Mouse (Mus musculus): ENCODE measurements around the gene Endou. TPM values are rescaled to one million over a fixed set of nuclear protein-coding genes. Genes with fewer than 3 reads are reported as not detected.

The Endou gene
- polyA plus RNA-seq, 1 experiment from 2014 or later: 0.15 TPM

DNA sequence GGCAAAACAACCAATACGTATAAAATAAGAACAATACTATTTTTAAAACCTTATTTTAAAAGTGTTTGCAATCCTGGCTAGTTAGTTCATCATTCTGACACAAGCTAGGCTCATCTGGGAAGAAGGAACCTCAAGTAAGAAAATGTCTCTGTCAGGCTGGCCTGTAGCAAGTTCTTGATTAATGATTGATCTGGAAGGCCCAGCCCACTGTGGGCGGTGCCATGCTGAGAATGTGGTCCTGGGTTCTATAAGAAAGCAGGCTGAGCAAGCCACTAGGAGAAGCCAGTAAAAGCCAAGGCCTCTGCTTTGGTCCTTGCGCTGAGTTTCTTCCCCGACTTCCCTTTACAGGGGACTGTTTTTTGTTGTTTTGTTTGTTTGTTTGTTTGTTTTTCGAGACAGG is 21.4 kb upstream of the Endou start:
- Histone ChIP-seq H3K9me3 (replicated peaks) (no peaks in the 10 kb centered on the region), H3K27me3 (replicated peaks) (no peaks in the 10 kb centered on the region), H3K36me3 (0 out of 2 replicates have a peak, but pooled peaks cover under 1% of the 10 kb centered on the region), H3K4me2 (no peak overlapping the region), H3K4me3 (replicated peaks) (no peak overlapping the region), H3K9ac (replicated peaks) (no peak overlapping the region), H3K27ac (replicated peaks) (no peak overlapping the region), H3K4me1 (peaks cover 20% of the 10 kb centered on the region)
- no peak for ATAC-seq (ENCODE audit: low FRiP score)
- WGBS: 96% methylated on average over 5 of the region's 5 CpGs

DNA sequence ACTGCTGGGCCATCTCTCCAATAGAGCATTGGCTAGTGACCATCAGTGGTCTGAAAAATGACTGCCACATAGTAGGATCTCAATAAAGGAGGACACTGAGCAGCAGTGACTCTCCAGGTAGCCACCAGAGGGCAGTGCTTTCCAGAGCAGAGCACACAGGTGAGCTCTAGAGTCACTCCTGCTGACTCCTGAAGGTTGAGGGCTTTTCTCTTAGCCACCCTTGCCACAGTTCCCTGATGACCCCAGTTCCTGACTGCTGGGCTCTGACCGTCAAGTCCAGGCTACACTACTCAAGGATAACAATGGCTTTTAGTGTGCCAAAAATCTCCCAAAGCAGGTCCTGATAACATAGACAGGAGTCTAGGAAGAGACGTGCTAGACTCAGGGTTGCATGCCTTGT is 20.5 kb upstream of the Endou start:
- ATAC-seq (ENCODE audit: low FRiP score): no peak
- H3K9ac ChIP-seq (replicated peaks): no peak overlapping the region
- no peaks in the 10 kb centered on the region for H3K27me3 ChIP-seq (replicated peaks)
- no peak overlapping the region for H3K4me2 ChIP-seq
- no peaks in the 10 kb centered on the region for H3K36me3 ChIP-seq
- H3K27ac ChIP-seq (replicated peaks): no peak overlapping the region
- WGBS: 83% methylated on average over 2 of the region's 2 CpGs
- H3K4me1 ChIP-seq: peaks cover 20% of the 10 kb centered on the region
- H3K4me3 ChIP-seq (replicated peaks): no peak overlapping the region
- H3K9me3 ChIP-seq (replicated peaks): no peaks in the 10 kb centered on the region

- Histone ChIP-seq H3K36me3 (no peaks in the 10 kb centered on the region), H3K9me3 (replicated peaks) (no peaks in the 10 kb centered on the region), H3K9ac (replicated peaks) (0 out of 2 replicates have a peak overlapping the region, but pooled peaks have one; percentile 5), H3K27me3 (replicated peaks) (no peaks in the 10 kb centered on the region), H3K27ac (replicated peaks) (peak overlapping the region; percentile 54), H3K4me2 (peak overlapping the region; percentile 6; the same call in 1 of the 2 replicates), H3K4me1 (peaks cover 17% of the 10 kb centered on the region), H3K4me3 (replicated peaks) (no peak overlapping the region)
- peak; percentile 77 for ATAC-seq (ENCODE audit: low FRiP score)
- WGBS: 15% methylated on average over 12 of the region's 12 CpGs
These were observed 19.6 kb upstream of the Endou start for GRCm38 (mm10) chr15:97750697-97751096.

- no peaks in the 10 kb centered on the region for H3K27me3 ChIP-seq (replicated peaks)
- H3K27ac ChIP-seq (replicated peaks): peak overlapping the region; percentile 54; the same call in 1 of the 2 replicates
- no peaks in the 10 kb centered on the region for H3K36me3 ChIP-seq
- no peaks in the 10 kb centered on the region for H3K9me3 ChIP-seq (replicated peaks)
- H3K4me1 ChIP-seq: peaks cover 21% of the 10 kb centered on the region
- 89% methylated on average over 13 of the region's 13 CpGs for WGBS
- no peak overlapping the region for H3K9ac ChIP-seq (replicated peaks)
- ATAC-seq (ENCODE audit: low FRiP score): no peak
- H3K4me2 ChIP-seq: no peak overlapping the region
- no peak overlapping the region for H3K4me3 ChIP-seq (replicated peaks)
These were observed 18.7 kb upstream of the Endou start for GRCm38 (mm10) chr15:97749841-97750240.

- no peaks in the 10 kb centered on the region for H3K27me3 ChIP-seq (replicated peaks)
- H3K4me1 ChIP-seq: peaks cover 23% of the 10 kb centered on the region
- H3K27ac ChIP-seq (replicated peaks): no peak overlapping the region
- H3K9me3 ChIP-seq (replicated peaks): no peaks in the 10 kb centered on the region
- H3K36me3 ChIP-seq: no peaks in the 10 kb centered on the region
- H3K4me2 ChIP-seq: no peak overlapping the region
- no peak overlapping the region for H3K4me3 ChIP-seq (replicated peaks)
- 97% methylated on average over 9 of the region's 9 CpGs for WGBS
- no peak overlapping the region for H3K9ac ChIP-seq (replicated peaks)
- no peak for ATAC-seq (ENCODE audit: low FRiP score)
These were observed 18.3 kb upstream of the Endou start for GRCm38 (mm10) chr15:97749397-97749796.

- H3K27me3 ChIP-seq (replicated peaks): no peaks in the 10 kb centered on the region
- H3K4me3 ChIP-seq (replicated peaks): no peak overlapping the region
- no peak overlapping the region for H3K27ac ChIP-seq (replicated peaks)
- H3K9ac ChIP-seq (replicated peaks): no peak overlapping the region
- H3K36me3 ChIP-seq: no peaks in the 10 kb centered on the region
- H3K9me3 ChIP-seq (replicated peaks): no peaks in the 10 kb centered on the region
- no peak overlapping the region for H3K4me2 ChIP-seq
- no peak for ATAC-seq (ENCODE audit: low FRiP score)
- WGBS: 89% methylated on average over 4 of the region's 4 CpGs
- H3K4me1 ChIP-seq: peaks cover 23% of the 10 kb centered on the region
These were observed 17.8 kb upstream of the Endou start for GRCm38 (mm10) chr15:97748964-97749363.

DNA sequence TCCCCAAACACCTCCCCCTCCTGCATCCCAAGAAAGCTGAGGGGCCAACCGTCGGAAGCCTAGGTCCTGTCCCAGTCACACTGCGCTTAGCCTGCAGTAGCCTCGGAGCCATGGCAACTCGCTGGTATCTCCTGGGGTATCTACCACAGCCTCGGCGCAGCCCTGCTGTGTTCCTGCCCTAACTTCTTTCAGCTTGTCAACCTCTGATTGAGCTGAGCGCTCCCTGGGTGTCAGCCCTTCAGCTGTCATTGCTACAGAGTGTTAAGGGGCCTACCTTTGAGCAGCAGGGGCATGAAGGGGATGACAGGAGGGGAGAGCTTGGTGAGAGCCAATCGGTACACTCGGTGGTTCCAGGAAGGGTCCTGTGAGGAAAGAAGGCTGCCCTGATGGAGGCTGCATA is 17.2 kb upstream of the Endou start:
- 34% methylated on average over 10 of the region's 10 CpGs for WGBS
- no peak overlapping the region for H3K27ac ChIP-seq (replicated peaks)

DNA sequence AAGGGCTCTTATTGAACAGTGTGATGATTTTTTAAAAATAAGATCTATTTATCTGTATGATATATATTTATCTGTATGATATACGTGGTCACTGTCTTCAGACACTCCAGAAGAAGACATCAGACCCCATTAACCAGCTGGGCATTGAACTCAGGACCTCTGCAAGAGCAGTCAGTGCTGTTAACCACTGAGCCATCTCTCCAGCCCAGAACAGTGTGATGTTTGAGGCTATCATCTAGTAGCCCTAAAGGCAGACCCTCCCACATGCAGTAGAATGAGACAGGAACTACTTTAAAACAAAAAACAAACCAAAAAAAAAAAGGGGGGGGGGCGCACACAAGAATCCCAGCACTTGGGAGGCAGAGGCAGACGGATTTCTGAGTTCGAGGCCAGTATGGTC is 16.3 kb upstream of the Endou start:
- no peaks in the 10 kb centered on the region for H3K36me3 ChIP-seq
- 92% methylated on average over 4 of the region's 4 CpGs for WGBS
- no peak for ATAC-seq (ENCODE audit: low FRiP score)
- H3K27me3 ChIP-seq (replicated peaks): no peaks in the 10 kb centered on the region
- H3K9me3 ChIP-seq (replicated peaks): no peaks in the 10 kb centered on the region
- H3K4me1 ChIP-seq: peaks cover 23% of the 10 kb centered on the region
- H3K27ac ChIP-seq (replicated peaks): no peak overlapping the region
- no peak overlapping the region for H3K4me3 ChIP-seq (replicated peaks)
- H3K4me2 ChIP-seq: no peak overlapping the region
- no peak overlapping the region for H3K9ac ChIP-seq (replicated peaks)

More for the DNA sequence above, 17.2 kb upstream of the Endou start:
- Histone ChIP-seq H3K4me1 (peaks cover 23% of the 10 kb centered on the region), H3K27me3 (replicated peaks) (no peaks in the 10 kb centered on the region), H3K9ac (replicated peaks) (no peak overlapping the region), H3K4me2 (no peak overlapping the region), H3K4me3 (replicated peaks) (no peak overlapping the region), H3K36me3 (no peaks in the 10 kb centered on the region), H3K9me3 (replicated peaks) (no peaks in the 10 kb centered on the region)
- no peak for ATAC-seq (ENCODE audit: low FRiP score)

DNA sequence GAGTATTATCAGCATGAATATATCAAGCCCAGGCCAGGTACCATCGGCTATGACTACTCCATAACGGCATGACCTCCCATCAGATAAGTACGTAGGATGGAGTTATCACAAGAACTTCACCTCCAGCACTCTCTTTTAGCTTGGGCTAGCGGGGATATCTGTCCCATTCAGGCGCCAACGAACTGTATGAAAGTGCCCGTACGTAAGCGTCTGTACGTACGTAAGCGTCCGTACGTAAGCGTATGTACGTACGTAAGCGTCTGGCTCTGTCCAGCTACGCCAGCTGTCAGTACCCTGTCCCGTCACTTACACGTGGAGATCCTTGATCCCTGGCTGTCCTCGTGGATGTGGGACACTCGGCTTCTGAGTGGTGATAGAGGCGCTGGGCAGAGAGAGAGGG is 15.6 kb upstream of the Endou start:
- Histone ChIP-seq H3K9me3 (replicated peaks) (no peaks in the 10 kb centered on the region), H3K4me1 (peaks cover 26% of the 10 kb centered on the region), H3K27ac (replicated peaks) (no peak overlapping the region), H3K36me3 (no peaks in the 10 kb centered on the region), H3K27me3 (replicated peaks) (no peaks in the 10 kb centered on the region), H3K4me3 (replicated peaks) (no peak overlapping the region), H3K4me2 (no peak overlapping the region), H3K9ac (replicated peaks) (no peak overlapping the region)
- ATAC-seq (ENCODE audit: low FRiP score): no peak
- WGBS: 96% methylated on average over 24 of the region's 24 CpGs

GRCm38 (mm10) chr15:97746278-97746677 is 15.1 kb upstream of the Endou start:
- H3K4me1 ChIP-seq: peaks cover 26% of the 10 kb centered on the region
- H3K4me3 ChIP-seq (replicated peaks): no peak overlapping the region
- H3K36me3 ChIP-seq: no peaks in the 10 kb centered on the region
- no peak overlapping the region for H3K9ac ChIP-seq (replicated peaks)
- H3K4me2 ChIP-seq: no peak overlapping the region
- ATAC-seq (ENCODE audit: low FRiP score): no peak
- no peak overlapping the region for H3K27ac ChIP-seq (replicated peaks)
- H3K9me3 ChIP-seq (replicated peaks): no peaks in the 10 kb centered on the region
- H3K27me3 ChIP-seq (replicated peaks): no peaks in the 10 kb centered on the region
- WGBS: 94% methylated on average over 10 of the region's 10 CpGs

- Histone ChIP-seq H3K9ac (replicated peaks) (no peak overlapping the region), H3K4me3 (replicated peaks) (no peak overlapping the region), H3K27ac (replicated peaks) (peak overlapping the region; percentile 33), H3K9me3 (replicated peaks) (no peaks in the 10 kb centered on the region), H3K36me3 (no peaks in the 10 kb centered on the region), H3K4me2 (no peak overlapping the region), H3K4me1 (peaks cover 18% of the 10 kb centered on the region), H3K27me3 (replicated peaks) (no peaks in the 10 kb centered on the region)
- WGBS: 65% methylated on average over 10 of the region's 10 CpGs
- no peak for ATAC-seq (ENCODE audit: low FRiP score)
These were observed 14.2 kb upstream of the Endou start for GRCm38 (mm10) chr15:97745331-97745730.

GRCm38 (mm10) chr15:97744930-97745329 is 13.8 kb upstream of the Endou start:
- WGBS: 47% methylated on average over 10 of the region's 10 CpGs
- H3K36me3 ChIP-seq: no peaks in the 10 kb centered on the region
- H3K27ac ChIP-seq (replicated peaks): peak overlapping the region; percentile 33
- peak; percentile 64; the same call in 1 of the 2 replicates for ATAC-seq (ENCODE audit: low FRiP score)
- no peaks in the 10 kb centered on the region for H3K27me3 ChIP-seq (replicated peaks)
- H3K4me3 ChIP-seq (replicated peaks): no peak overlapping the region
- no peaks in the 10 kb centered on the region for H3K9me3 ChIP-seq (replicated peaks)
- H3K9ac ChIP-seq (replicated peaks): no peak overlapping the region
- H3K4me1 ChIP-seq: peaks cover 14% of the 10 kb centered on the region
- no peak overlapping the region for H3K4me2 ChIP-seq
